14 mouse cellular contexts compared by ENCODE assay signal in the genomic region with DNA sequence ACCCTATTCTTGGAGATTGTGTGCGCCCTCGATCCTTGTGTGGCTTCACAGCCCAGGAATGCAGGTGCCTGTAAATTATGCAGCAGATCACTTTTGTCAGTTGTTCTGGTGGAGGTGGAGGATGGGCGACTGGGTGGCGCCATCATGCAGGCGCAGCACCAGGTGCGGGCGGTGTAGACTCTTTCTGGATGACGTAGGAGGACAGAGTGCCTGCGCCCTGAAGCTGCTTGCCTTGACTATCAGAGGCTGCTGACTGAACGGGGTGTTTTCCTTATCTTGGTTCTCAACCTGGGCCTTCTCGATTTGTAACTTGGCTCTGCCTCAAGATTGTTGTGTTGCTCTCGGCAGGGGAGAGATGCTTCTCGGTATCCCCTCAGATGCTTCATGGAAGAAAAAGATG. TPM values are rescaled to one million over a fixed set of nuclear protein-coding genes. Genes with fewer than 3 reads are reported as not detected.
DNase-seq lines count a peak whose midpoint lies in the region; ATAC-seq and TF ChIP-seq lines count a peak whose summit lies in the region.
"Had no signal": no experiment of that assay in that cellular context is flagged by ENCODE, and none has a peak within 500 bp of the region (broad histone marks: within the 10 kb centered on the region; RNA-seq: fewer than 3 reads in every experiment).

No protein-coding gene starts in this region.

- no peaks in the 10 kb centered on the region for H3K27me3 ChIP-seq in heart, embryonic 10.5 days (ENCODE audit: insufficient read depth, poor library complexity, severe bottlenecking)
- H3K27me3 ChIP-seq in thymus, adult 2 months (ENCODE audit: control insufficient read depth, insufficient read depth, low read length): no peaks in the 10 kb centered on the region
- H3K27me3 ChIP-seq in liver, embryonic 13.5 days: no peaks in the 10 kb centered on the region
- H3K27me3 ChIP-seq in forebrain, embryonic 14.5 days (replicated peaks; ENCODE audit: control insufficient read depth, insufficient read depth, low read length): no peaks in the 10 kb centered on the region
- H3K27me3 ChIP-seq: hindbrain, embryonic 15.5 days; neural tube, embryonic 12.5 days had no signal

- H3K9me3 ChIP-seq in heart, embryonic 10.5 days: no peaks in the 10 kb centered on the region
- H3K9me3 ChIP-seq in liver, embryonic 13.5 days (replicated peaks): no peaks in the 10 kb centered on the region
- H3K9me3 ChIP-seq in forebrain, embryonic 14.5 days (replicated peaks; ENCODE audit: control insufficient read depth, low read length): no peaks in the 10 kb centered on the region
- H3K9me3 ChIP-seq: hindbrain, embryonic 15.5 days; neural tube, embryonic 12.5 days had no signal

- H3K4me3 ChIP-seq in heart, embryonic 10.5 days: no peak overlapping the region
- no peak overlapping the region for H3K4me3 ChIP-seq in thymus, adult 2 months (ENCODE audit: control insufficient read depth, insufficient read depth, low read length)
- H3K4me3 ChIP-seq in liver, embryonic 13.5 days (replicated peaks): no peak overlapping the region
- H3K4me3 ChIP-seq in forebrain, embryonic 14.5 days (ENCODE audit: low read depth, low read length): no peak overlapping the region
- H3K4me3 ChIP-seq: hindbrain, embryonic 15.5 days; neural tube, embryonic 12.5 days had no signal

- WGBS in heart, embryonic 10.5 days: 67% methylated on average over 13 of the region's 13 CpGs
- 90% methylated on average over 13 of the region's 13 CpGs for WGBS in thymus, adult 2 months
- 31% methylated on average over 13 of the region's 13 CpGs for WGBS in liver, embryonic 13.5 days (ENCODE audit: insufficient replicate concordance)
- WGBS in forebrain, embryonic 14.5 days: 83% methylated on average over 13 of the region's 13 CpGs

- TF ChIP-seq CTCF in thymus, adult 2 months (IDR thresholded peaks at IDR 0.05; ENCODE audit: borderline replicate concordance, control insufficient read depth, extremely low read depth, insufficient read depth, low read length, poor library complexity): no peak

- TF ChIP-seq POLR2A in thymus, adult 2 months (IDR thresholded peaks at IDR 0.05; ENCODE audit: control insufficient read depth, extremely low read depth, insufficient read depth, low read length, poor library complexity): no peak

- intact Hi-C loops in heart, postnatal 36 days (cut with DNase I): no loop called here

- DNase-seq in heart, embryonic 10.5 days (ENCODE audit: low spot score): peak; percentile 83
- DNase-seq in heart, postnatal 36 days: no peak
- DNase-seq in thymus, postnatal 4 days: peak; percentile 17
- DNase-seq in thymus, adult 2 months: no peak
- peak; percentile 82 for DNase-seq in liver, embryonic 13.5 days
- DNase-seq in spleen, postnatal 4 days (ENCODE audit: low spot score in 2 of 2): peak; percentile 74 to 79
- DNase-seq in forebrain, embryonic 14.5 days (ENCODE audit: low spot score): no peak
- no peak for DNase-seq in lung, postnatal 10 days
- DNase-seq: cerebellum, adult 2 months; kidney, adult 9 months had no signal

- no peak overlapping the region for H3K27ac ChIP-seq in heart, embryonic 10.5 days
- H3K27ac ChIP-seq in thymus, adult 2 months (ENCODE audit: control insufficient read depth, insufficient read depth, low read length): no peak overlapping the region
- H3K27ac ChIP-seq in liver, embryonic 13.5 days: peak overlapping the region; percentile 83
- no peak overlapping the region for H3K27ac ChIP-seq in forebrain, embryonic 14.5 days (ENCODE audit: low read depth, low read length)
- H3K27ac ChIP-seq: hindbrain, embryonic 15.5 days; neural tube, embryonic 12.5 days had no signal

- ATAC-seq in liver, embryonic 13.5 days (ENCODE audit: low read depth): peak; percentile 99
- no peak for ATAC-seq in forebrain, embryonic 14.5 days
- ATAC-seq: activated CD4-positive, CD25-positive, alpha-beta regulatory T cell, adult 4 months; midbrain, embryonic 16.5 days had no signal

- peak overlapping the region; percentile 14; the same call in 1 of the 2 replicates for H3K9ac ChIP-seq in liver, embryonic 13.5 days
- no peak overlapping the region for H3K9ac ChIP-seq in forebrain, embryonic 14.5 days (ENCODE audit: low read length)
- H3K9ac ChIP-seq: hindbrain, embryonic 15.5 days; neural tube, embryonic 12.5 days had no signal

- H3K4me1 ChIP-seq in heart, embryonic 10.5 days: no peaks in the 10 kb centered on the region
- H3K4me1 ChIP-seq in thymus, adult 2 months (replicated peaks; ENCODE audit: control insufficient read depth, insufficient read depth, low read length): 0 out of 2 replicates have a peak, but pooled peaks cover 2% of the 10 kb centered on the region
- peaks cover 38% of the 10 kb centered on the region for H3K4me1 ChIP-seq in liver, embryonic 13.5 days (replicated peaks)
- no peaks in the 10 kb centered on the region for H3K4me1 ChIP-seq in forebrain, embryonic 14.5 days (ENCODE audit: control insufficient read depth, insufficient read depth, low read length)
- H3K4me1 ChIP-seq: hindbrain, embryonic 15.5 days; neural tube, embryonic 12.5 days had no signal

- H3K36me3 ChIP-seq in heart, embryonic 10.5 days: no peaks in the 10 kb centered on the region
- H3K36me3 ChIP-seq in thymus, adult 2 months (ENCODE audit: control insufficient read depth, insufficient read depth, low read length): no peaks in the 10 kb centered on the region
- H3K36me3 ChIP-seq in liver, embryonic 13.5 days: no peaks in the 10 kb centered on the region
- H3K36me3 ChIP-seq in forebrain, embryonic 14.5 days (ENCODE audit: control insufficient read depth, insufficient read depth, low read length): no peaks in the 10 kb centered on the region
- H3K36me3 ChIP-seq: hindbrain, embryonic 15.5 days; neural tube, embryonic 12.5 days had no signal

- peak overlapping the region; percentile 38 for H3K4me2 ChIP-seq in liver, embryonic 13.5 days
- H3K4me2 ChIP-seq in forebrain, embryonic 14.5 days (ENCODE audit: low read length): no peak overlapping the region
- H3K4me2 ChIP-seq: hindbrain, embryonic 15.5 days; neural tube, embryonic 12.5 days had no signal

RNA-seq across cellular contexts. Expression of gene Ppm1d, which starts 13.1 kb away (rescaled TPM):
- 15.0 and 17.7 TPM in 2 replicates for polyA plus RNA-seq in heart, embryonic 10.5 days (2016; fragmentation: Nextera tagmentation; extraction: Ambion mirVana)
- total RNA-seq in heart, postnatal 36 days (2021): 10 to 100 TPM; 10.5 to 11.3 TPM
- 12.8 and 15.2 TPM in 2 replicates for polyA plus RNA-seq in thymus, adult 2 months (2012; rRNA removed)
- polyA plus RNA-seq in liver, embryonic 13.5 days (2015; fragmentation: Nextera tagmentation; extraction: Ambion mirVana): 21.8 and 22.7 TPM in 2 replicates
- 24.9 and 25.1 TPM in 2 replicates for polyA plus RNA-seq in forebrain, embryonic 14.5 days (2014; fragmentation: Nextera tagmentation; extraction: Ambion mirVana)

RNA-seq across cellular contexts. Expression of gene Bcas3, which starts 55.0 kb away (rescaled TPM):
- polyA plus RNA-seq in heart, embryonic 10.5 days (2016; fragmentation: Nextera tagmentation; extraction: Ambion mirVana): 20.1 and 22.4 TPM in 2 replicates
- total RNA-seq in heart, postnatal 36 days (2021): 10 to 100 TPM; 35.8 to 48.8 TPM
- polyA plus RNA-seq in thymus, adult 2 months (2012; rRNA removed): 42.5 and 49.4 TPM in 2 replicates
- 13.6 and 16.4 TPM in 2 replicates for polyA plus RNA-seq in liver, embryonic 13.5 days (2015; fragmentation: Nextera tagmentation; extraction: Ambion mirVana)
- polyA plus RNA-seq in forebrain, embryonic 14.5 days (2014; fragmentation: Nextera tagmentation; extraction: Ambion mirVana): 27.5 and 30.5 TPM in 2 replicates

Comparison
In these comparisons a context has a peak if more than half of its experiments do, and no peak if none do; other contexts are left out.
1. DNase-seq: peak in heart, embryonic 10.5 days (single experiment), thymus, postnatal 4 days (single experiment), liver, embryonic 13.5 days (single experiment) and spleen, postnatal 4 days (2 of 2); none in heart, postnatal 36 days (0 of 2), thymus, adult 2 months (single experiment), forebrain, embryonic 14.5 days (single experiment) and lung, postnatal 10 days (single experiment).